Mouse (Mus musculus): Measurements from ENCODE around the gene Ikbkg.
A peak's percentile ranks its signal among the peaks of the same experiment; 100 is the strongest.
"Not testable (repeated sequence)": the region's sequence is repeated elsewhere in the genome, so short reads cannot be mapped to it uniquely, and the experiment has no call there.

The Ikbkg gene

DNA sequence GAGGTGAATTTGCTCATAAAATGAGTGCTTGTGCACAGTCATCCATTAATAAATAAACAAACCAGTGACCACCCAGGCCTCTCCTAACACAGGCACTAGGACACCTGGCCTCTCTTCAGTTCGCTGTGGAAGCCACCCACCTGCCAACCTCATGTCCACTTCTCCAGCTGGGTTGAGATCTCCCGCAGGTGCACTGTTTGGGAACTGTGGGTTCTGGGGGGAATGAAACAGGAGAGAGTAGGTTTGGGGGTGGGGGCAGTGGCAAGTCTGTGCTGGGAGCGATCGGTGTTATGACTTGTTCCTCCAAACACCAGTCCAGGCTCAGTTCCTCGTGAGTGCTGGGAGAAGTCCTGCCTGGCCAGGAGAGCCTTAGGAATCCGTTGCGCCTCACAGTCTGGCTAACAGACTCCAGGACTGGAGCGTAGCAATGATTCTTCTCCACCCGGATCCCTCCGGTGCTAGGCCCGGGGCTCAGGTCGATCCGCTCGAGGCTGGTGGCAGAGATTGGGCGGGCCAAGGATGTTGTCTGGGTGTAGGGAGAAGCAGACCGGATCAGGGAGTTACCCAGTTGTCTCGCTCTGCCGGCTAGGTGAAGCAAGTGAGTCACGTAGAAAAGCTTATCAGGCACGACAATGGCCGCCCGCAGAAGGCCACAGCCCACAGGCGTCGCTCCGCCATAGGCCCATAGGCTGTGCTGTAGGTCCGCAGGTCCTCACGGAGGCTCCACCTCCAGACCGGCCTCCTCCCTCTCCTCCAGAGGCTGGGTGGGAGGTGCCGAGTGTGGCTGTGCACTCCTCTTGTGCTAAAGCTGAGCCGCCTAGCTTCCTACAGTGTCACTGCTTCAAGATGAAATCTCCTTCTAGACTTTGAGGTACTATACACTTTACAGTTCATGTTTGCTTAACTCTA is at the start of gene Ikbkg, which contains the start of gene Fam3a:
TSS of gene Ikbkg (plus strand) at position 756 of the 909 bp plus-strand sequence.
TSS of gene Fam3a (minus strand) at position 738 of the 909 bp plus-strand sequence.
- peak; percentile 87 for DNase-seq

DNA sequence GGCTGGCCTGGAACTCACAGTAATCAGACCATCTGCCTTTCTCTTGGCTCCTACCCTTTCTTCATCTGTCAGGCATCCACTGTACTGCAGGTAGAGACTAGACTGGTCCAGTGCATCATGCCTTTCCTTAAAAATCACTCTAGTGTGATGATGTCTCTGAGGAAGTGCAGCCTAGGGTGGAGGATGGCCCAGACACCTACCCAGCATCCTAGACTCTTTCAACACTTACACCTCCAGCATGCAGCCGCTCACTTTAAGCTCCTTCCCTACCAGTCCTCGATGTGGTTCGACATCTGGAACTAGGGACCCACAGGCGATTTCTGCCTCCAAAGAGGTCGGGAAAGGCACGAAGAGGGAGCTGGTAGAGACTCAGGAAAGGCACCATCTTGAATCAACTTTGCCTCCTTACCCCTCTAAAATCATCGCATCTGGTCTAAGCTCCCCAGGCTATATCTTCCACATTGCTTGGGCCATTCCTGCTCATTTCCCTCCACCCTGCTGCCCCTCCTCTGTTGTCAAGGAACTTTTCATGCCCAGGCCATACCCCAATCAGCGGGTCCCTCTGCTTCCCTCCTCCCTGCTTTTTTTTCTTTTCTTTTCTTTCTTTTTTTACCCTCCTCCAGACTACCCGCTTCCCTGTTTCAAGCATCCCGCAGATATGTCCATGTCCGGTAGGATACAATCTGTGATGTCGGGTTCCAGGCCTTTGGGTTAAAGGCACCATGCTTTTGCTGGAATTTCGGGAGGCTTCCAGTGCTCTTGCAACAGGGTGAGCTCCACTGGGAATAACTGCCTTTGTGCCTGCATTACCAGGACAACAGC is 40.2 kb upstream of the Ikbkg start:
- no peak for DNase-seq

DNA sequence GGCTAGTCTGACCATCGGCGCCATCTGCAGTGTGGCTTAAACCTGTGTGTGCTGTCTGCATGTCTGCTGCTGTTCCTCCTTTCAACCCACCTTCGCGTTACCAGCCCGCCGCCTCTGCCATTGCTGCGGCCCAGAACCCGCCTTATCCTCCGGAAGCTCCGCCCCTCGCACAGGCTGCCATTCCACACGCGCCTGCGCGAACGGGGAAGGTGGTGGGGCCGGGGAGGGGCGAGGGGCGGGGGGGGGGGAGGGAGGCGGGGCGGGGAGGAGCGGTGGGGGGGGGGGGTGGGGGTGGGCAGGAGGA is 39.7 kb upstream of the Ikbkg start, which contains the start of gene Lage3:
TSS of gene Lage3 (minus strand) at position 152 of the 304 bp plus-strand sequence.
- peak; percentile 88 for DNase-seq

DNA sequence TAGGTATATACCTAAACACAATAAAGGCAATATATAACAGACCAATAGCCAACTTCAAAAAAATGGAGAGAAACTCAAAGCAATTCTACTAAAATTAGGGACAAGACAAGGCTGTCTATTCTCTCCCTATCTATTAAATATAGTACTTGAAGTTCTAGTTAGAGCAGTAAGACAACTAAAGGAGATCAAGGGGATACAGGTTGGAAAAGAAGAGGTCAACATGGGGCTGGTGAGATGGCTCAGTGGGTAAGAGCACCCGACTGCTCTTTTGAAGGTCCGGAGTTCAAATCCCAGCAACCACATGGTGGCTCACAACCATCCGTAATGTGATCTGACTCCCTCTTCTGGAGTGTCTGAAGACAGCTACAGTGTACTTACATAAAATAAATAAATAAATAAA is 36.0 kb upstream of the Ikbkg start:
- DNase-seq = not testable (repeated sequence)

DNA sequence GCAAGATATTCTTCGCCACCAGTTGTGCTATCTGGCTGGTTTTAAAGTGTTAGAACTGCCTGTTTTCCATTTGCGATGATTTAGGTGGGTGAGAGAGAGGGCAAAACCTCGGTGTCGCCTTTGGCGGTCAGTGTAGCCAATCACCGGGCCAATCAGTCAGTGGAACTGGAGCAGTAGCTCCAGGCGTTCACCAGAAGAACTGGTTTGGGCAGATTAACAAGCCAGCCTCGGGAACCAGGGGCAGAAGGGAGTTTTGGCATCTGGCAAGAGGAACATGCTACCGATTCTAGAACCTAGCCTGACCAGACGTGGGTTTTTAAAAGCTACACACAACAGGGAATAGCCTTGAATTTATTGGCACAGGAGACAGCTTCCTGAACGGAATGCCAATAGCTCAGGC is 33.9 kb upstream of the Ikbkg start:
- no peak for DNase-seq

DNA sequence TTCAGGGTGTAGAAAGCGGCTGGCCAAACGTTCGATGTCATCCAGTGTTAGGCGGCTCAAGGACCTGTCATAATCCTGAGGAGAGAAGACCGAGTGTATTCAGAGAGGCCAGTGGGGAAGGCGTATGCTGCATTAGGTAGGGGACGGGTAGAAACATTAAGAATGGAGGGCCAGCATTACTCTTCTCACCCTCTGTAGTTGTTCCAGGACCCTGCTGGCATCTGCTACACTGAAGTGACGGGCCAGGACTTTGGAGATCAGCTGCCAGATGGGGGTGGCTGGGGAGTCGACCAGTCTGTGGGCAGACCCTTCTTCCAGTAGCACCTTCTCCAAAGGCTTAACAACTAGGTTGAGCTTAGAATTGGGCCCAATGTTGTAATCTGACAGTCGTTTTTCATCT is 25.6 kb upstream of the Ikbkg start:
- no peak for DNase-seq

DNA sequence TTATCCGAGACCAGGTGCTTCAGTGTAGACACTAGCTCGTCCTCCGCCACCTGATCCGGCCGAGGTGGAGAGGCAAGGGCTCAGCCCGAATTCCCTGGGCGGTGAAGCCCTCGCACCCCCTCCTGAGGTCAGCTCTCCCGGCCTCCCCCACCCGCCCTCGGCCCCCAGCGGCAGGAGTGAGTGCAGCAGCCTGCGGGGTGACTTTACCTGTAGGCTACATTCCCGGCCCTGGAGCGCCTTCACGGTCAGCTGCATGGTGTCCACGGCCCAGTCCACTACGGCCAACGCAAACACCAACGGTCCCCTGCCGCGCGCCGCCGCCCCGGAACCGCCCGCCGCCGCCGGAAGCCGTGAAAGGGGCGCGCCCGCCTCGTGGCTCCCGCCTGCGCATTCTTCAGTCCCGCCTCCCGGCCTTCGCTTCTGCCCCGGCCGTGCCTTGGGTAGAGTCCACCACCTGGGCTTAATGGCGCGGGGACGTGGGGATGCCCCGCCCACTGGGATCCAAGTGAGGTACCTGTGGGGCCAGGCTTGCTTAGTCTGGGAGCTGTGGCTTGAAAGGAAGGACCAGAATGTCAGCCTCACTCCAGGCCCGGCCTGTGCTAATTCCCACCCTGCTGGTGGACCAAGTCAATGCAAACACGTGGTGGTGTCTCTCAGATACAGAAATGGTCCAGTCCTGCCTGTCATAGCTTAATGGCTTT is 24.7 kb upstream of the Ikbkg start:
- DNase-seq = peak; percentile 66

DNA sequence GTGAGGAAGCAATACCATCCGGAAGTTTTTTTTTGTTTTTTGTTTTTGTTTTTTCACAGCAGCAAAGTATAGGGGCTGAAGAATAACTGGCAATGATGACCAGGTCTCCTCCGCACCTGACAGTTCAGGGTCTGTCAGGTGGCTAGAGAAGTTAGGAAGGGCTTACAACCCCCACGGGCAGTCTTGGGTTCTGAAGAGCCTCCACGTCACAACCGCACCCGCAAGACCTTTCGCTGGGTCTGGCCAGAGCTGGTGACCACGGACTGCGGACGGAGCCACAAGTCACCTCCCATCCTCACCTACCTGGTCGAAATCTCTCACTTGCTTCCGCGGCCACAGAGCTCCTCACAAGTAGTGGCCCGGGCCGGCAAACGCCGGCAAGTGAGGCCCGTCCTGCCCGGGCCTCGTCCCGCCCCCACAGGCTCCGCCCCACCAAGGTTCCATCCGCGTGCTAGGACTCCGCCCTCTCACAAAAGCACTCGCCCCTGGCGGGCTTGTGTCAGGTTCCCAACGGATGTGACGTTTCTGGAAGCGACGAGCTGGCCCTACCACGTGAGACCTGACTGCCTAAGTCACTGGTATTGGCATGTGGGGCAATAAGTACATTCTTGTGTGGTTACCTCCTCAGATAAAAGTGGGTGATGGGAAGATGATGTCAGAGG is 20.1 kb upstream of the Ikbkg start, which contains the start of the genes Ubl4a and Slc10a3:
TSS of gene Ubl4a (minus strand) at position 331 of the 662 bp plus-strand sequence.
TSS of gene Slc10a3 (minus strand) at position 462 of the 662 bp plus-strand sequence.
- peak; percentile 87 for DNase-seq

DNA sequence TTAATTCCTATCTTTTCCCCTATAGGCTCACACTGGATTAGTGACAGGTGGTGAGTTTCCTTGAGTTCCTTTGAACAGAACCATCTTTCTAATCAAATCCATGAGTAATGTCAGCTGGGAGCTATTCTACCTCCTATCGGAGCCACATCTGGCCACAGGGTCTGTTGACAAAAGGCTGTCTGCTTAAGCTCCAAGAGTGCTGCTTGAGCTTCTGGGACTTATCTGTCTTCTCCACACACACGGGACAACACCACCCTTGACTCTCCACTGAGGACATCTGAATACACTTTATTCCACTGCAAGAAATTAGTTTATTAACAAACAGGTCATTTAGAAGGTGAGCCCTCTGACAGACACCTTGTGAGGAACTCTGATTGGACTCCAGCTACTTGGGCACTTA is 8.6 kb upstream of the Ikbkg start:
- DNase-seq = no peak

DNA sequence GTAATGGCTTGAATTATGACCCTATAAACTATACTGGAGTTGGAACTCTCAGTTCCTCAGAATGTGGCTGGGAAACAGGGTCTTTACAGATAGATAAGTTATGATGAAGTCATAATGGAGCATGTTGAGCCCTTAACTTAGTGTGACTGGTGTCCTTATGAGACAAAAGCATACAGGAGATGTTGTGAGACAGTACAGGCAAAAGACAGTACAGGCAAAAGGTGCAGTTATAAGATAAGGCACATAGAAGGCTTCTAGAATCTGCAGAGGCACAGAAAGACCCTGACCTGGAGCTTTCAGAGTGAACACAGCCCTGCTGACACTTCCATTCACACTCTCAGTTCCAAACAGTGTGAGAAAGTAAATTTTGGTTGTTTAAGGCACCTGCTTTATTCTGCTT is 4.9 kb upstream of the Ikbkg start:
- no peak for DNase-seq

DNA sequence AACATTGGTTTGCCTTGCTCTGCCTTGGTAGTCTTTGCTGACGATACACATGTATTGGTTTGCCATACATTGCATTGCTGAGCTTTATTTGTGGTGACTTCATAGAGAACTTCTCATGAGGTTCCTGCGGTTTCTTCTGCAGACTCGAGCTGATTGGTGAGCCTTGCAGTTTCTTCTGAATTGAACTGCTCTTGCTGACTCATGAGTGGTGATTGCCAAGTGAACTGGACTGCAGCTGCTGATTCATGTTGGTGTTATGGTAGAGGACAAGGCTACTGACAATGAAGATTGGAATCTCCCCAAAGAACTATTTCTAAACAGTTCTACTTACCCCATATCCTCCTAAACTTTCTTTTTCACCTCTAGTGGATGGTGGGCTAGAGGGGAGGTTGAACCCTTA is 7.0 kb downstream of the Ikbkg start:
- no peak for DNase-seq

DNA sequence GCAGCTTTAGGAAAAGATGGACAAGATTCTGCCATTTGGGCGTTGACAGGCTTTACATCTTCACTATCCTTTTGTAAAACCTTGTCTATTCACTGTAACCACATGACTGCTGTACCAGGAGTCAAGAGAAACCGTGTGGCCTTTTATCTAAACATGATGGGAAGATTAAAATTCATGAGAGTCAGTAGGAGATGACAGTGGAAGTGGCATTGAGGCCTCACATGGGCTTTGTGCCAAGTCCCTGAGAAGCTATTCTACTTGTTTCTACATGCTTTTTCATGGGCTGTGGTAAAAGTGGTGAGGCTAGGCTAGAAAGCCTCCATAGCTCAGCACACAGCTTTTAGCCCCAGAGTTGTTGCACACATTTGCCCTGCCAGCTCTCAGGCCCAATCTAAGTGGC is 15.2 kb downstream of the Ikbkg start:
- no peak for DNase-seq

DNA sequence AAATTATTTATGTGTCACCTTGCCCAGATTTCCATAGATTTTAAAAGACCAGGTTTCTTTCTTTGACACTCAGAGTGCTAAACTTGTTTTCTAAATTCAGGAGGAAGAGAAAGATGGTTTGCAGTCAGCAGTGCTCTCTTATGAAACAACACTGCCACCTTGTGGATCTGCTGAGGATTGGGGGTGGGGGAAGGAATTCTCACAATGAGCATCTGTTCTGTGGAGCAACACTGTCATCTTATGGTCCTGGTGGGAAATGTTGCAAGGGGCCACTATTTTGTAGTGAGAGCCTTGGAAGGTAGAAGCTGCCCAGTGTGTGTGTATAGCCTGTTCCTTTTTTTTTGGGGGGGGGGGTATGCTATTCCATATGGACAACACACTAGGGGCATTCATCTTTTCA is 20.3 kb downstream of the Ikbkg start:
- DNase-seq = peak; percentile 76

DNA sequence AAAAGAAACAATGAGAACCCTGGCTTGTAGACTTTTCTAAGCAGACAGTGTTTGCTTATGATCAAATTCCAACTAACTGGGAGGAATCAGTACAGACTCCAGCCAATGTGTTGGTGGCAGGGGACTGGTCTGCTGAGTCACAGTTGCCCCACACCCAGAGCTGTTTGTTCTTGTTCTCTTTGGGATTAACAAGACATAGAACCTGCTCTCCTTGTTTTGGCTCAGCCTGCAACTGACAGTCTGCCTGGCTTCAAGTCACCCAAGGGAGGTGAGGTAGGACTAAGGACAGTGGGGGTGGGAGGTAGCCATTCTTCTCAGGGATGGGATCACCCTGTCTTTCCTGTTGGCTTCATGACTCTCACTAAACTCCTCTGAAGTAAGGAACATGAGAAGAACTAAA is 31.4 kb downstream of the Ikbkg start:
- no peak for DNase-seq

DNA sequence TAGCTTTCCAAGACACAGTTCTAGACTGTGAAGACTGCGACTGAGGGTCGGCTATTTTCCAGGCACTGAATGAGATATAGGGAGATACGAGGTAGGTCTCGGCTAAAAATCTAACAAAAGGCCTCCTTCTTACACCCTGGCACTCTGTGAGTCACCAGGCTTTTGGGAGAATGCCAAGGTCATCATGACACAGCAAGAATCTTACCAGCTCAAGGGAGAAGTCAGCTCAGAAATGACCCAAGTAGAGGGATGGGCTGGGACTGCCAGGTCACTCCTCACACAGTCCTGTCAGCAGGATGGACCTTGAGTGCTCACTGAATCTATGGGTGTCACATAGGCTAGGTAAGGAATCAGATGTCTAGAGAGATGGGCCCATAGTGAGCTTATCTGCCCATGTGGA is 32.1 kb downstream of the Ikbkg start:
- no peak for DNase-seq

DNA sequence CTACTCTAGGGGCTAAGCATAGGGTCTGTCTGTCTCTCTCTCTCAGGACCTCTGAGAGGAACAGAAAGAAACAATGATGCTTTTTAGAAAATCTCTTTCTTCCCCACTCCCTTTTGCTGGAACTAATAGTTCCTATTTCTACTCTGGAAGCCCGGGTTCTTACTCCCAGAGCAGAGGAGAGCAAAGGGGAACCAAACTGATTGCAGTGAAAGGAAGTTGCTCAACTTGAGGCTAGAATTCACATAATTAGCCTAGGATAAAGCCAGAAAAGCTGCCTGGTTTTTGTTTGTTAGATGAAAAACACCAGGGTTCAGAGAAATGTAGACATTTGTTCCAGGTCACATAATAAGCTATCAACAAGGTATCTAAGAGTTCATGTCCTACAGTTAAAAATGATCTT is 33.2 kb downstream of the Ikbkg start:
- DNase-seq = no peak

DNA sequence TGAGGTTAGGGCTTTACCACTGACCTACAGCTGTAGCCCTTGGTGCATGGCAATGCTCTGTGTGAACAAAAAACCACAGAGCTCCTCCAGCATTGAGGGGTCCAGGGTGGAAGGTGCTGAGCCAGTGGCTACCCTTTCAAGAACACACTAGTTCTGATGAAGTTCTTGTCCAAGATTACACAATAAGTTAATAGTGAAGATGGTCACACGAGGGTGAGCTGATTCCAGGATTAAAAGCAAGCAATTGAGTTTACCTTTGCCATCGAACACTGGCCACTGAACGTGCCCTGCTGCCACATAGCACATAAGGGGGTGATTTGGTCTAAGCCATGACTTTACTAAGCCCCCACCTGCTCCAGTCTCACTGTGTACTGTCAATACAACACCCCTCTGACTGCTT is 34.0 kb downstream of the Ikbkg start:
- DNase-seq = no peak

DNA sequence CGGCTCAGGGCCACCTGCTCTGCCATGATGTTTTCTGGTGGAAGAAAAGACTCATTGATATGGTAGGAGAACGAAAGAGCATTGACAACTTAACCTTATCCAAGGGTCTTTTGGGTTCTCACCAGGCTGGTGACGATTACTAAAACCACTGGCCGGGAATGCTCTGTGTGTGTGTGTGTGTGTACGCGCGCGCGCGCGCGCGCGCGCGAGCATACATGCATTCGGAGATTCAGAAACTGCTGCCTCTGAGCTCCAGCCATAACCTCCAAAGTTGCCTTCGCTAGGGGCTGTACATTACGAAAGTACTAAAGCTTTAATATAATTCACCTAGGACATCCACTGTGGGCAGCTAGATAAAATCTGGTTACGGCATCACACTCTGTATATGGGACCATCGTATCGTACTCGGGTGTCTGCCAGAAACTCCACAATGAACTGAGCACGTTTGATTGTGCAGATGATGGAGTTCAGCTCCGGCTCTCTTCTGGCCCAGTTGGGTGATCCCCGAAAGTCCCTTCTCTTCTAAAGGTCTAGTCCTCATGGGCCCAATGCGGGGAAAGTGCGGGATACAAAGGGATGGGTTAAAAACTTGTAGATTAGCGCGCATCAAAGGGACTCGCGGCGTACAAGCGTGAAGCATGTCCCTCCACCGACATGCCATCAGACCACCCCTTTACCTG is 35.2 kb downstream of the Ikbkg start:
- DNase-seq = peak; percentile 4

DNA sequence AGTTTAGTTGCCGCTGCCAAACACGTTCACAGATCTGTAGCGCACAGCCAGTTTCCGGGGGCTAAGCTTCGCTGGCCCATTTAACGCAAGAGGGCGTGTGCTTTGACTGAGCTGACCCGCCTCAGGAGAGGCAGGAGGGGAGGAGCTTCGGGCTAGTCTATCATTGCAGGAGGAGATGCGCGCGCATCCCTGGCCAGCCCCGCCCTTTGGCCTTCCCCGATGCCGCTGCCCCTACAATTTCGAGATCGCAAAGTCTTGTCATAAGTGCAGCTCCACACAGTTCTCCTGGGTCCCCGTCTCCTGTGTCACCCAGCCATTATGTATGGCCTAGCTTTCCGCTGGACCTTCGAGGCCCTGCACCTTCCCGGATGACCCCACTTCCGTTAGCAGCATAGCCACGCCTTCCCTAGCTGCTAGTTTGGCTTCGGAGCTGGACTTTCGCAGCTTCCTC is 35.8 kb downstream of the Ikbkg start, which contains the start of gene G6pdx:
TSS of gene G6pdx (minus strand) at position 369 of the 451 bp plus-strand sequence.
- DNase-seq = peak; percentile 91

DNA sequence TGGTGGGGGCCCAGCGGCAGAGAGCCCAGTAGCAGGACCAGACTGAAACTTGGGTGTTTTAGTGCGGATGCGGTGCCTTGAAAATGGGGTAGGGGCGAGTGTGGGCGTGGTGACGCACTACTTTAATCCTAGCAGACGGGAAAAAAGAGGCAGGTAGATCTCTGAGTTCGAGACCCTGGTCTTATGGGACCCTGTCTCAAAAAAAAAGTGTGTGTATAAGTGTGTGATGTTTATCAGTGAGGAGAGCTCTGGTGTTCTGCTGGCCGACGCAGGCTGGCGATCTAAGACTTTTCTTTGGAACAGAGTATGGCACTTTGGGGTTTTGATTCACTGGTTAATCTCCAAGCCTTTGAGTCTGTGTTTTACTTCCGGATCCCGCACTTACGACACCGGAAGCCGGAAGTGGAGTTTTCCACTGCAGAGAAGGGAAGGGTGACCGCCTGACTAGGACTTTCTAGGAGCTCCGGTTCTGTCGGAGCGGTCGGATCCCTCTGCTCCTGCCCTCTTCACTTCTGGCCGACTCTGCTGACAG is 36.3 kb downstream of the Ikbkg start:
- DNase-seq = peak; percentile 69

DNA sequence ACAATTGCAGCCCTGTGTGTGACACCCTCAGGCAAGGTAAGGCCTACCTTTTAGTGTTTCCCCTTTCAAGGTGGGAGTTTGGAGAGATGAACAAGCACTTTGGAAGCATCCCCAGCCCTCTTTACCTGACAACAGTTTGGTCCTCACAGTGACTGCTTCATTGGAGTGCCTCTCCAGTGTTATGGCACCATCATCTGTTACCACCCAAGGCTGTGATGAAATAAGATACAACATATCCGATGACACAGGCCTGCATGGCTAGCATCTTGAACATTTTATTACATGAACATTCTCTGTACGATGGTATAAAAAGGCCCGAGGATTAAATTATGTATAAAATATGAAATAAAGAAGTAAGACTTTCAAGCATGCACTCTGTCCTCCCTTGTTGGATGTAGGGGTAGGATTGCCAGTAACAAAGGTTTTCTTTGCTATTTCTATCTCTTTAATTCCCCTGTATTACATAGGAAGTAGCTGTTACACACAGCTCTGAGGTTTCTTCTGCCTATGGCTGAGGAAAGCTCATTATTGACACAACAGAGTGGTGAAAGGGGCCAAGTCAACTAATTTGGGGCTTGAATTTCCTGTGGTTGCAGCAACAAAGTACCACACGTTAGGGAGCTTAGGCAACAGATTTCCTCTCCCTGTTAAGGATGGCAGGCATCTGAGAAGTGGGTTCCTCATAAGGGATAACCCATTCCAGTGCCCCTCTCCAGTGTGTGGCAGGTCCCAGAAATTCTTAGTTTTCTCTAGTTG is 58.2 kb downstream of the Ikbkg start:
- no peak for DNase-seq

All from thymus, postnatal 14 days (tissue).